Mouse (Mus musculus): ENCODE data around the gene Rxfp4. TPM values are rescaled to one million over a fixed set of nuclear protein-coding genes. Genes with fewer than 3 reads are reported as not detected.

Rxfp4 gene
- total RNA-seq, 2 experiments from 2014 or later = not detected

GRCm38 (mm10) chr3:88651669-88652618, 998 bp downstream of the Rxfp4 start:
- DNase-seq (ENCODE audit: low spot score in 2 of 2) = no peak

- no peak for DNase-seq (ENCODE audit: low spot score in 2 of 2)
Observed at GRCm38 (mm10) chr3:88650713-88651504, 2.0 kb downstream of the Rxfp4 start.

- no peak for DNase-seq (ENCODE audit: low spot score in 2 of 2)
Observed at GRCm38 (mm10) chr3:88649967-88650366, 3.0 kb downstream of the Rxfp4 start.

- no peak for DNase-seq (ENCODE audit: low spot score in 2 of 2)
Observed at GRCm38 (mm10) chr3:88649186-88649585, 3.8 kb downstream of the Rxfp4 start.

GRCm38 (mm10) chr3:88648452-88649168, 4.3 kb downstream of the Rxfp4 start:
- no peak for DNase-seq (ENCODE audit: low spot score in 2 of 2)

- no peak for DNase-seq (ENCODE audit: low spot score in 2 of 2)
Observed at GRCm38 (mm10) chr3:88647779-88648413, 5.0 kb downstream of the Rxfp4 start.

GRCm38 (mm10) chr3:88647076-88647475, 5.9 kb downstream of the Rxfp4 start:
- no peak for DNase-seq (ENCODE audit: low spot score in 2 of 2)

GRCm38 (mm10) chr3:88646426-88646995, 6.4 kb downstream of the Rxfp4 start:
- no peak for DNase-seq (ENCODE audit: low spot score in 2 of 2)

GRCm38 (mm10) chr3:88645937-88646336, 7.0 kb downstream of the Rxfp4 start:
- DNase-seq (ENCODE audit: low spot score in 2 of 2) = no peak

- DNase-seq (ENCODE audit: low spot score in 2 of 2) = no peak
Observed at GRCm38 (mm10) chr3:88643078-88643477, 9.9 kb downstream of the Rxfp4 start.

- DNase-seq (ENCODE audit: low spot score in 2 of 2) = peak in 1 of 2 experiments; percentile 69
Observed at GRCm38 (mm10) chr3:88640676-88641075, 12.3 kb downstream of the Rxfp4 start.

GRCm38 (mm10) chr3:88639239-88639638, 13.7 kb downstream of the Rxfp4 start:
- DNase-seq (ENCODE audit: low spot score in 2 of 2) = no peak

GRCm38 (mm10) chr3:88637134-88637533, 15.8 kb downstream of the Rxfp4 start:
- DNase-seq (ENCODE audit: low spot score in 2 of 2) = no peak

GRCm38 (mm10) chr3:88636555-88636986, 16.4 kb downstream of the Rxfp4 start:
- DNase-seq (ENCODE audit: low spot score in 2 of 2) = peak in 1 of 2 experiments; percentile 49

GRCm38 (mm10) chr3:88635506-88636275, 17.3 kb downstream of the Rxfp4 start:
- no peak for DNase-seq (ENCODE audit: low spot score in 2 of 2)

GRCm38 (mm10) chr3:88633056-88633455, 19.9 kb downstream of the Rxfp4 start:
- no peak for DNase-seq (ENCODE audit: low spot score in 2 of 2)

- no peak for DNase-seq (ENCODE audit: low spot score in 2 of 2)
Observed at GRCm38 (mm10) chr3:88631921-88632587, 20.9 kb downstream of the Rxfp4 start.

- DNase-seq (ENCODE audit: low spot score in 2 of 2) = peak; percentile 71 to 83
Observed at GRCm38 (mm10) chr3:88630849-88631341, 22.0 kb downstream of the Rxfp4 start.

GRCm38 (mm10) chr3:88630018-88630417, 22.9 kb downstream of the Rxfp4 start:
- no peak for DNase-seq (ENCODE audit: low spot score in 2 of 2)
